In genomic region chr8:71672168-71672735, GRCm38 (mm10) we compare ENCODE assay signal across 8 mouse cellular contexts. TPM values are rescaled to one million over a fixed set of nuclear protein-coding genes. Genes with fewer than 3 reads are reported as not detected.
DNase-seq lines count a peak whose midpoint lies in the region; ATAC-seq and TF ChIP-seq lines count a peak whose summit lies in the region.

No protein-coding gene starts in this region.

- DNase-seq in kidney, postnatal 0 days (ENCODE audit: low spot score), result no peak
- DNase-seq in kidney, adult 18-20 months, result no peak
- DNase-seq in limb, embryonic 10.5 days (ENCODE audit: low spot score), result no peak
- DNase-seq in Muller cell, postnatal 12 days (ENCODE audit: inconsistent ontology term), result no peak
- DNase-seq in right cerebral cortex, postnatal 14 days, result no peak
- no peak for DNase-seq in lung, postnatal 4 days

- peaks cover 27% of the 10 kb centered on the region for H3K4me1 ChIP-seq in kidney, postnatal 0 days (replicated peaks; ENCODE audit: insufficient read depth, low read length)
- peaks cover 14% of the 10 kb centered on the region for H3K4me1 ChIP-seq in embryonic fibroblast, embryonic 13.5 days (ENCODE audit: control insufficient read depth, insufficient read depth, low read length)
- peaks cover 57% of the 10 kb centered on the region for H3K4me1 ChIP-seq in limb, embryonic 10.5 days
- H3K4me1 ChIP-seq in neural tube, embryonic 14.5 days (ENCODE audit: control insufficient read depth, insufficient read depth, low read length), result peaks cover 26% of the 10 kb centered on the region

- H3K9ac ChIP-seq in kidney, postnatal 0 days (ENCODE audit: low read depth, low read length), result no peak overlapping the region
- peak overlapping the region; percentile 79; the same call in 1 of the 2 replicates for H3K9ac ChIP-seq in neural tube, embryonic 14.5 days (replicated peaks; ENCODE audit: low read depth, low read length)

- H3K9me3 ChIP-seq in kidney, postnatal 0 days (replicated peaks; ENCODE audit: low read length), result no peaks in the 10 kb centered on the region
- no peaks in the 10 kb centered on the region for H3K9me3 ChIP-seq in limb, embryonic 10.5 days (replicated peaks)
- no peaks in the 10 kb centered on the region for H3K9me3 ChIP-seq in neural tube, embryonic 14.5 days (ENCODE audit: control insufficient read depth, low read length)

- peak overlapping the region; percentile 81 for H3K4me2 ChIP-seq in kidney, postnatal 0 days (ENCODE audit: low read length)
- H3K4me2 ChIP-seq in neural tube, embryonic 14.5 days (ENCODE audit: low read depth, low read length), result peak overlapping the region; percentile 82

- TF ChIP-seq POLR2A in embryonic fibroblast, embryonic 13.5 days (IDR thresholded peaks at IDR 0.05; ENCODE audit: low read depth, low read length), result peak; percentile 27; the same call in 1 of the 2 replicates

- TF ChIP-seq CTCF in kidney, postnatal 0 days (IDR thresholded peaks at IDR 0.05; ENCODE audit: low read depth), result no peak
- TF ChIP-seq CTCF in embryonic fibroblast, embryonic 13.5 days (IDR thresholded peaks at IDR 0.05; ENCODE audit: borderline replicate concordance, insufficient read depth, low read length), result no peak

- H3K36me3 ChIP-seq in kidney, postnatal 0 days (ENCODE audit: insufficient read depth, low read length), result no peaks in the 10 kb centered on the region
- no peaks in the 10 kb centered on the region for H3K36me3 ChIP-seq in limb, embryonic 10.5 days
- no peaks in the 10 kb centered on the region for H3K36me3 ChIP-seq in neural tube, embryonic 14.5 days (ENCODE audit: control insufficient read depth, insufficient read depth, low read length)

- no peak overlapping the region for H3K27ac ChIP-seq in kidney, postnatal 0 days
- no peak overlapping the region for H3K27ac ChIP-seq in embryonic fibroblast, embryonic 13.5 days (ENCODE audit: insufficient read depth, low read length)
- peak overlapping the region; percentile 61 for H3K27ac ChIP-seq in limb, embryonic 10.5 days
- peak overlapping the region; percentile 90 for H3K27ac ChIP-seq in neural tube, embryonic 14.5 days (ENCODE audit: low read depth, low read length)

- WGBS in kidney, postnatal 0 days, result 46% methylated on average over 6 of the region's 6 CpGs
- 59% methylated on average over 6 of the region's 6 CpGs for WGBS in limb, embryonic 10.5 days
- WGBS in neural tube, embryonic 14.5 days, result 59% methylated on average over 6 of the region's 6 CpGs

- H3K4me3 ChIP-seq in kidney, postnatal 0 days (replicated peaks; ENCODE audit: low read depth, low read length), result no peak overlapping the region
- no peak overlapping the region for H3K4me3 ChIP-seq in embryonic fibroblast, embryonic 13.5 days (ENCODE audit: insufficient read depth, low read length)
- peak overlapping the region; percentile 56 for H3K4me3 ChIP-seq in limb, embryonic 10.5 days
- H3K4me3 ChIP-seq in neural tube, embryonic 14.5 days (ENCODE audit: low read depth, low read length), result peak overlapping the region; percentile 82

- ATAC-seq in kidney, postnatal 0 days (replicated peaks; ENCODE audit: low FRiP score, low read depth), result no peak
- ATAC-seq in neural tube, embryonic 14.5 days (ENCODE audit: low read depth), result no peak

- H3K27me3 ChIP-seq in kidney, postnatal 0 days (ENCODE audit: insufficient read depth, low read length), result peaks cover 5% of the 10 kb centered on the region; the same call in 1 of the 2 replicates
- peaks cover 93% of the 10 kb centered on the region for H3K27me3 ChIP-seq in limb, embryonic 10.5 days (ENCODE audit: low read depth, poor library complexity, severe bottlenecking)
- H3K27me3 ChIP-seq in neural tube, embryonic 14.5 days (ENCODE audit: control insufficient read depth, insufficient read depth, low read length), result no peaks in the 10 kb centered on the region

RNA-seq across cellular contexts. Expression of gene Unc13a, which starts 0.7 kb away (rescaled TPM):
- 0.50 and 0.60 TPM in 2 replicates for polyA plus RNA-seq in kidney, postnatal 0 days (2015; fragmentation: Nextera tagmentation; extraction: Ambion mirVana)
- 1.9 and 2.6 TPM in 2 replicates for polyA plus RNA-seq in embryonic fibroblast, embryonic 13.5 days (2011; ENCODE audit: insufficient read length, low read depth, missing spikeins)
- 0.40 and 0.51 TPM in 2 replicates for polyA plus RNA-seq in limb, embryonic 10.5 days (2016; fragmentation: Nextera tagmentation; extraction: Ambion mirVana)
- polyA plus RNA-seq in neural tube, embryonic 14.5 days (2014; fragmentation: Nextera tagmentation; extraction: Ambion mirVana), result 17.8 and 20.6 TPM in 2 replicates

RNA-seq across cellular contexts. Expression of gene Jak3, which starts 3.8 kb away (rescaled TPM):
- 5.3 TPM in 2 replicates for polyA plus RNA-seq in kidney, postnatal 0 days (2015; fragmentation: Nextera tagmentation; extraction: Ambion mirVana)
- polyA plus RNA-seq in embryonic fibroblast, embryonic 13.5 days (2011; ENCODE audit: insufficient read length, low read depth, missing spikeins), result 5.0 and 6.1 TPM in 2 replicates
- polyA plus RNA-seq in limb, embryonic 10.5 days (2016; fragmentation: Nextera tagmentation; extraction: Ambion mirVana), result 3.7 and 4.6 TPM in 2 replicates
- polyA plus RNA-seq in neural tube, embryonic 14.5 days (2014; fragmentation: Nextera tagmentation; extraction: Ambion mirVana), result 2.8 and 4.1 TPM in 2 replicates

RNA-seq across cellular contexts. Expression of gene Insl3, which starts 16.8 kb away (rescaled TPM):
- polyA plus RNA-seq in kidney, postnatal 0 days (2015; fragmentation: Nextera tagmentation; extraction: Ambion mirVana), result 1.3 TPM in 2 replicates
- 1.4 TPM in 1 of 2 replicates, not detected in the other for polyA plus RNA-seq in embryonic fibroblast, embryonic 13.5 days (2011; ENCODE audit: insufficient read length, low read depth, missing spikeins)
- 0.53 and 0.76 TPM in 2 replicates for polyA plus RNA-seq in limb, embryonic 10.5 days (2016; fragmentation: Nextera tagmentation; extraction: Ambion mirVana)
- polyA plus RNA-seq in neural tube, embryonic 14.5 days (2014; fragmentation: Nextera tagmentation; extraction: Ambion mirVana), result 0.55 and 1.0 TPM in 2 replicates

RNA-seq across cellular contexts. Expression of gene B3gnt3, which starts 29.3 kb away (rescaled TPM):
- 4.3 TPM in 2 replicates for polyA plus RNA-seq in kidney, postnatal 0 days (2015; fragmentation: Nextera tagmentation; extraction: Ambion mirVana)
- 0.67 and 1.1 TPM in 2 replicates for polyA plus RNA-seq in embryonic fibroblast, embryonic 13.5 days (2011; ENCODE audit: insufficient read length, low read depth, missing spikeins)
- 0.67 and 1.2 TPM in 2 replicates for polyA plus RNA-seq in limb, embryonic 10.5 days (2016; fragmentation: Nextera tagmentation; extraction: Ambion mirVana)
- polyA plus RNA-seq in neural tube, embryonic 14.5 days (2014; fragmentation: Nextera tagmentation; extraction: Ambion mirVana), result 0.11 and 0.53 TPM in 2 replicates

RNA-seq across cellular contexts. Expression of gene Fcho1, which starts 53.3 kb away (rescaled TPM):
- 3.4 and 4.1 TPM in 2 replicates for polyA plus RNA-seq in kidney, postnatal 0 days (2015; fragmentation: Nextera tagmentation; extraction: Ambion mirVana)
- polyA plus RNA-seq in embryonic fibroblast, embryonic 13.5 days (2011; ENCODE audit: insufficient read length, low read depth, missing spikeins), result not detected in 2 replicates
- polyA plus RNA-seq in limb, embryonic 10.5 days (2016; fragmentation: Nextera tagmentation; extraction: Ambion mirVana), result 2.2 and 4.3 TPM in 2 replicates
- polyA plus RNA-seq in neural tube, embryonic 14.5 days (2014; fragmentation: Nextera tagmentation; extraction: Ambion mirVana), result 49.1 and 62.7 TPM in 2 replicates

Comparison
In these comparisons a context has a peak if more than half of its experiments do, and no peak if none do; other contexts are left out.
1. H3K27ac ChIP-seq: peak in limb, embryonic 10.5 days (single experiment) and neural tube, embryonic 14.5 days (single experiment); none in kidney, postnatal 0 days (single experiment) and embryonic fibroblast, embryonic 13.5 days (single experiment).
2. H3K4me3 ChIP-seq: peak in limb, embryonic 10.5 days (single experiment) and neural tube, embryonic 14.5 days (single experiment); none in kidney, postnatal 0 days (single experiment) and embryonic fibroblast, embryonic 13.5 days (single experiment).